Mouse (Mus musculus) thymus, adult 2 months (tissue): ENCODE measurements around the gene Stx17.

Source experiments
- CTCF ChIP-seq: fragments of 200-500 bp; IDR thresholded peaks from 2 replicates; pipeline ENCODE4 v1.5.1; 2012; ENCODE audit warnings: mild to moderate bottlenecking, control low read depth, low read length, moderate library complexity, borderline replicate concordance; ENCODE audit not compliant: control insufficient read depth, poor library complexity, insufficient read depth; ENCODE audit errors: extremely low read depth
- POLR2A ChIP-seq: fragments of 200-500 bp; IDR thresholded peaks from 2 replicates; pipeline ENCODE4 v1.6.1; 2012; ENCODE audit warnings: mild to moderate bottlenecking, low read length, control low read depth, moderate library complexity; ENCODE audit not compliant: control insufficient read depth, poor library complexity, insufficient read depth; ENCODE audit errors: extremely low read depth

DNA sequence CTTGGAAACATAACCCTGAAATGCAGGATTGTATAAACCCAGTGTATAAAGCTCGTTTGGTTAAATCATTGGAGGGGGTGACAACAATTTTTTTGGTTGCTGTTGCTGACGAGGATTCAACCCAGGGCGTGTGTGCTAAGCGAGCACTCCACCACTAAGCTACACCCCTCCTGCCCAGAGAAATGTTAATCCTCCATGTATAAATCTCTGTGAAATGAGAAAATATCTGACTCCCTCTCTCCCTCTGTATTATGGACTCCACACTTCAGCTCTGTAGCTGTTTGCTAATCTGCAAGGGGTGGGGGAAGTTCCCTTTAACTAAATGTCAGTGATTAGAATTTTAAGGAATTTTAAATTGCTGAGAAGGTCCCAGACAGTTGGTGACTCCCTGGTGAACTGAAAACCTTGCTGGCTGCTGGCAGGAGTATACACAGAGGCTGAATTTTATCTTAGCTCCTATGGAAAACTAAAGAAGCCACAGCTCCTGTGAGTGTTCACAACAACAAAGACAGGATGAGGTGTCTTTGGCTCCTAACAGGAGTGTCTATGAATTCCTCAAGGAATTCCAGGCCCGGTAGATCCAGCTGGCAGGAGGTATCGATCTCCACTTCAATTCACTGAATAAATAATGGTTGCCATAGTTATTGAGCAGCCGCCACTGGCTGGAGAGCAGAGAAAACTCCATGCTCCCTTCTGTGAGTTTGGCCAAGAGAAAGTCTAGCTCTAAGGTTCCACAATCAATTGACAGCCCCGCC, 45.3 kb upstream of the Stx17 start:
- TF ChIP-seq CTCF (no peak), POLR2A (no peak)
